Mouse (Mus musculus): ENCODE results near the gene Mcoln3. TPM values are rescaled to one million over a fixed set of nuclear protein-coding genes. Genes with fewer than 3 reads are reported as not detected.

Gene Mcoln3
- polyA plus RNA-seq, 1 experiment from 2014 or later: 0.27 TPM

GRCm38 (mm10) chr3:146153862-146154611, 36.8 kb downstream of the Mcoln3 start:
- Histone ChIP-seq H3K27ac (replicated peaks) (no peak overlapping the region), H3K9ac (replicated peaks) (no peak overlapping the region), H3K4me1 (peaks cover 15% of the 10 kb centered on the region), H3K4me2 (no peak overlapping the region), H3K9me3 (replicated peaks) (no peaks in the 10 kb centered on the region), H3K4me3 (replicated peaks) (no peak overlapping the region), H3K36me3 (no peaks in the 10 kb centered on the region), H3K27me3 (replicated peaks) (peaks cover 26% of the 10 kb centered on the region)
- no peak for ATAC-seq (ENCODE audit: low FRiP score)
- WGBS: 28% methylated on average over 12 of the region's 12 CpGs

GRCm38 (mm10) chr3:146155628-146156576, 38.7 kb downstream of the Mcoln3 start:
- no peak overlapping the region for H3K27ac ChIP-seq (replicated peaks)
- peaks cover 4% of the 10 kb centered on the region for H3K4me1 ChIP-seq
- no peak for ATAC-seq (ENCODE audit: low FRiP score)
- H3K9ac ChIP-seq (replicated peaks): no peak overlapping the region
- no peak overlapping the region for H3K4me3 ChIP-seq (replicated peaks)
- H3K4me2 ChIP-seq: no peak overlapping the region
- H3K36me3 ChIP-seq: no peaks in the 10 kb centered on the region
- peaks cover 15% of the 10 kb centered on the region for H3K27me3 ChIP-seq (replicated peaks)
- H3K9me3 ChIP-seq (replicated peaks): no peaks in the 10 kb centered on the region
- WGBS: 86% methylated on average over 13 of the region's 13 CpGs

DNA sequence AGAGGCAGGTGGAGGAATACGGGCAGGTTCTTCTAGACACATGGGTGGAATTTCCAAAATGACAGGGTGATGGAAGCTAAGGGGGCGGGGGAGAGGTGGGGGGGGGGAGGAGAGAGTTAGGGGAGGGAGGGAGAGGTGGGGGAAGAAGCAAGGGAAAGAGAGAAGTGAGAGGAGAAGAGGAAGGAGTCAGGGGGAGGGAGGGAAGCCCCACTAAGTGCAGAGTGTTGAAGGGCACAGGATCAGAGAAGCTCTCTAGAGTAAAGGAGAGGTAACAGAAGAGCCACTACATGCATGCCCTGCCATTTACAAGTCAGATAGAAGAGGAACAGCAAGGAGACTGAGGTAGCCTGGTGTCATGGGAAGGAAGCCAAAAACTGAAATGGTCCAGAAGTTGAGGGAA, 39.6 kb downstream of the Mcoln3 start:
- 70% methylated on average over 2 of the region's 2 CpGs for WGBS

GRCm38 (mm10) chr3:146158039-146158438, 40.8 kb downstream of the Mcoln3 start:
- Histone ChIP-seq H3K9ac (replicated peaks) (no peak overlapping the region), H3K27ac (replicated peaks) (no peak overlapping the region), H3K4me1 (peaks cover 4% of the 10 kb centered on the region), H3K36me3 (no peaks in the 10 kb centered on the region), H3K9me3 (replicated peaks) (no peaks in the 10 kb centered on the region), H3K4me2 (no peak overlapping the region), H3K4me3 (replicated peaks) (no peak overlapping the region), H3K27me3 (replicated peaks) (no peaks in the 10 kb centered on the region)
- WGBS: 82% methylated on average over 4 of the region's 4 CpGs
- ATAC-seq (ENCODE audit: low FRiP score): no peak

More for the DNA sequence above, 39.6 kb downstream of the Mcoln3 start:
- peaks cover 6% of the 10 kb centered on the region for H3K27me3 ChIP-seq (replicated peaks)
- no peak overlapping the region for H3K27ac ChIP-seq (replicated peaks)
- no peak overlapping the region for H3K4me2 ChIP-seq
- H3K4me1 ChIP-seq: peaks cover 4% of the 10 kb centered on the region
- H3K9ac ChIP-seq (replicated peaks): no peak overlapping the region
- ATAC-seq (ENCODE audit: low FRiP score): no peak
- no peaks in the 10 kb centered on the region for H3K36me3 ChIP-seq
- H3K4me3 ChIP-seq (replicated peaks): no peak overlapping the region
- no peaks in the 10 kb centered on the region for H3K9me3 ChIP-seq (replicated peaks)

GRCm38 (mm10) chr3:146159360-146159759, 42.1 kb downstream of the Mcoln3 start:
- no peak overlapping the region for H3K4me2 ChIP-seq
- no peaks in the 10 kb centered on the region for H3K4me1 ChIP-seq
- H3K9me3 ChIP-seq (replicated peaks): no peaks in the 10 kb centered on the region
- H3K36me3 ChIP-seq: no peaks in the 10 kb centered on the region
- H3K9ac ChIP-seq (replicated peaks): no peak overlapping the region
- WGBS: 90% methylated on average over 2 of the region's 2 CpGs
- no peak for ATAC-seq (ENCODE audit: low FRiP score)
- no peak overlapping the region for H3K4me3 ChIP-seq (replicated peaks)
- no peak overlapping the region for H3K27ac ChIP-seq (replicated peaks)
- no peaks in the 10 kb centered on the region for H3K27me3 ChIP-seq (replicated peaks)

DNA sequence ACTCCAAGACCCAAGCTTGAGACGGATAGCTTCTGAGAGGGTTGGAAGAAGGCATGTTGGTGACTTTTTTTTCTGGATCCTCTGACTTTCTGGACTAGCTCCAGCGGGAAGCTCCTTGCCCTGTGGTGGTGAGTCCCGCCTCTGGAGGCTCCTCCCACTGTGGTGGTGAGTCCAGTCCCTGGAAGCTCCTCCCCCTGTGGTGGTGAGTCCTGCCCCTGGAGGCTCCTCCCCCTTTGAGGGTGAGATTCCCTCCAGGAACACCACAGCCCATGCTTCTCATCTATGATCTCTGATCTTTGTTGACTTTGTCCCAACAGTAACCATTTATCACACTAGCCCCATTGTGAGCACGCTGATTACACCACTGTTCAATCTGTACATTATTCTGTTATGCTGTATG, 44.9 kb downstream of the Mcoln3 start:
- Histone ChIP-seq H3K4me3 (replicated peaks) (no peak overlapping the region), H3K36me3 (no peaks in the 10 kb centered on the region), H3K4me1 (no peaks in the 10 kb centered on the region), H3K9me3 (replicated peaks) (no peaks in the 10 kb centered on the region), H3K27me3 (replicated peaks) (no peaks in the 10 kb centered on the region), H3K27ac (replicated peaks) (no peak overlapping the region), H3K4me2 (no peak overlapping the region), H3K9ac (replicated peaks) (no peak overlapping the region)
- ATAC-seq (ENCODE audit: low FRiP score): no peak
- WGBS: 89% methylated on average over 4 of the region's 4 CpGs

GRCm38 (mm10) chr3:146169356-146169755, 52.1 kb downstream of the Mcoln3 start:
- ATAC-seq (ENCODE audit: low FRiP score): no peak
- 94% methylated on average over 4 of the region's 4 CpGs for WGBS
- Histone ChIP-seq H3K27ac (replicated peaks) (no peak overlapping the region), H3K4me3 (replicated peaks) (no peak overlapping the region), H3K9me3 (replicated peaks) (no peaks in the 10 kb centered on the region; the same call in 1 of the 2 replicates), H3K36me3 (no peaks in the 10 kb centered on the region), H3K9ac (replicated peaks) (no peak overlapping the region), H3K4me2 (no peak overlapping the region), H3K4me1 (no peaks in the 10 kb centered on the region), H3K27me3 (replicated peaks) (no peaks in the 10 kb centered on the region)

GRCm38 (mm10) chr3:146173030-146173429, 55.8 kb downstream of the Mcoln3 start:
- ATAC-seq (ENCODE audit: low FRiP score): no peak
- Histone ChIP-seq H3K4me2 (no peak overlapping the region), H3K4me3 (replicated peaks) (no peak overlapping the region), H3K27me3 (replicated peaks) (no peaks in the 10 kb centered on the region), H3K9ac (replicated peaks) (no peak overlapping the region), H3K4me1 (peaks cover under 1% of the 10 kb centered on the region), H3K36me3 (no peaks in the 10 kb centered on the region), H3K9me3 (replicated peaks) (no peaks in the 10 kb centered on the region; the same call in 1 of the 2 replicates), H3K27ac (replicated peaks) (no peak overlapping the region)
- 79% methylated on average over 5 of the region's 5 CpGs for WGBS

GRCm38 (mm10) chr3:146174215-146174614, 57.0 kb downstream of the Mcoln3 start:
- Histone ChIP-seq H3K27ac (replicated peaks) (no peak overlapping the region), H3K4me1 (peaks cover 4% of the 10 kb centered on the region), H3K9ac (replicated peaks) (no peak overlapping the region), H3K4me3 (replicated peaks) (no peak overlapping the region), H3K36me3 (no peaks in the 10 kb centered on the region), H3K27me3 (replicated peaks) (no peaks in the 10 kb centered on the region), H3K9me3 (replicated peaks) (no peaks in the 10 kb centered on the region; the same call in 1 of the 2 replicates), H3K4me2 (no peak overlapping the region)
- ATAC-seq (ENCODE audit: low FRiP score): no peak
- 93% methylated on average over 9 of the region's 9 CpGs for WGBS

GRCm38 (mm10) chr3:146177295-146177694, 60.0 kb downstream of the Mcoln3 start:
- 87% methylated on average over 7 of the region's 7 CpGs for WGBS
- Histone ChIP-seq H3K4me2 (peak overlapping the region; percentile 60), H3K4me1 (peaks cover 4% of the 10 kb centered on the region), H3K4me3 (replicated peaks) (no peak overlapping the region), H3K9me3 (replicated peaks) (no peaks in the 10 kb centered on the region), H3K9ac (replicated peaks) (no peak overlapping the region), H3K27ac (replicated peaks) (no peak overlapping the region), H3K36me3 (no peaks in the 10 kb centered on the region), H3K27me3 (replicated peaks) (peaks cover 4% of the 10 kb centered on the region)
- no peak for ATAC-seq (ENCODE audit: low FRiP score)

DNA sequence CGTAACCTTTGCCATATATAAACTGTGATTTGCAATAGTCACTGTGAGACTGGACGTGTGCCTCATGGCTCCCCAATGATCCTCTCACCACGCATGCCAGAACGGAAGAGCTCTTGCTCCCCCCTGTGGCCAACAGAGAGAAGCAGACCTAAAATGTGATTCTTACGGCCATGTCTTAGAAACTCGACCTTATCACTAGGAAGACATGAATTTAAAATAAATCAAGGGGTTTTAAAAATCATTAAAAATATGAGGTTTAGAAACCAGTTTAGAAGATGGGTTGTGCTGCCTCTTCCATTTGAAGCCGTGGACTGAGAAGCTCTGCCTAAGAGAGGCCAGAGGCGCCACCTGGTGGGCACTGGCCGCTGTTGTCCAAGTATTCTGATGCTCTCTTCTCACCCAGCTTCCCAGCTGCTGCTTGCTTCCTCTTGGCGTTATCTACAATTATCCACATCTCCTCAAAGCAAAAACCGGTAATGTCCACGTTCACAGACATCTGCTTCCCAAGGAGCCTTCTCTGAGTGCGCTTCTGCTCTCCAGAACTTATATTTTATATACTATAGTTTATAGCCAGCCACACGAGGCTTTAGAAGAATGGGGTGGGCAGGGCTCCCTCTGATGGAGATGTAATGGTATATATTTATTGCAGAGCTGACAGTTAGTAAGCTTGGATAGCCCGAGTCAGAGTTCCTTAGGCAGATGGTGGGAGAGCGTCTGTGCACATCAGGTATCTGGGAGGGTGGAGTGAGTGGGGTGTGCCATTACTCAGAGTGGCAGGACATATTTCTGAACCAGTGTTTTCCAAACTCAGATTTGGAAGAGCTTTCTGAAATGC, 60.7 kb downstream of the Mcoln3 start:
- Histone ChIP-seq H3K4me3 (replicated peaks) (peak overlapping the region; percentile 30), H3K9ac (replicated peaks) (peak overlapping the region; percentile 46), H3K27me3 (replicated peaks) (peaks cover 9% of the 10 kb centered on the region), H3K4me2 (peak overlapping the region; percentile 60), H3K4me1 (peaks cover 4% of the 10 kb centered on the region), H3K36me3 (no peaks in the 10 kb centered on the region), H3K9me3 (replicated peaks) (no peaks in the 10 kb centered on the region), H3K27ac (replicated peaks) (peak overlapping the region; percentile 72)
- peak; percentile 90 for ATAC-seq (ENCODE audit: low FRiP score)
- 5% methylated on average over 16 of the region's 16 CpGs for WGBS
